Mouse (Mus musculus) heart, adult 11 months (tissue): ENCODE results near the gene Usp35.

Source experiments
- DNase-seq: peaks from one replicate; pipeline ENCODE4 v3.0.0; 2022

Gene Usp35

GRCm38 (mm10) chr7:97346111-97346821 lies 14.4 kb upstream of the Usp35 start:
- peak; percentile 86 for DNase-seq

- DNase-seq: peak; percentile 97
Measured at GRCm38 (mm10) chr7:97345229-97345871, 13.5 kb upstream of the Usp35 start.

DNA sequence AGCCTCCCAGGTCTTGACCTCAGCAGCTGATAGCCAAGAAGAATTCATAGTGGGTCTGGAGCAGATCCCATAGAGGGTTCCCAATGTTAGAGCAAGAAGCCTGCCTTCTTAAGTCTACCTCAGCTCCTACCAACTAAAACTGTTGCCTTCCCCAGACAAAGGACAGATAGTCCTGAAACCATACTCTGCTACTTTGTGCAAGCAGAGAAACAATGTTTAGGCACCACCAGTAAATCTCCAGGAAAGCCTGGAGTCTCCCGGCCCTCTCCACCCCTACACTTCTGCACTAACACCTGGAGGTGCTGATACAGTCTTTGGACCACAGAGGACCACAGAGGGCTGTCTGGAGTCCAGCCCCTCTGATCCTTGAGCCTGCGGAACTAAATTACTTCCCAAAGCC lies 12.8 kb upstream of the Usp35 start:
- peak; percentile 76 for DNase-seq

- peak; percentile 88 for DNase-seq
Measured at GRCm38 (mm10) chr7:97342961-97343360, 11.1 kb upstream of the Usp35 start.

DNA sequence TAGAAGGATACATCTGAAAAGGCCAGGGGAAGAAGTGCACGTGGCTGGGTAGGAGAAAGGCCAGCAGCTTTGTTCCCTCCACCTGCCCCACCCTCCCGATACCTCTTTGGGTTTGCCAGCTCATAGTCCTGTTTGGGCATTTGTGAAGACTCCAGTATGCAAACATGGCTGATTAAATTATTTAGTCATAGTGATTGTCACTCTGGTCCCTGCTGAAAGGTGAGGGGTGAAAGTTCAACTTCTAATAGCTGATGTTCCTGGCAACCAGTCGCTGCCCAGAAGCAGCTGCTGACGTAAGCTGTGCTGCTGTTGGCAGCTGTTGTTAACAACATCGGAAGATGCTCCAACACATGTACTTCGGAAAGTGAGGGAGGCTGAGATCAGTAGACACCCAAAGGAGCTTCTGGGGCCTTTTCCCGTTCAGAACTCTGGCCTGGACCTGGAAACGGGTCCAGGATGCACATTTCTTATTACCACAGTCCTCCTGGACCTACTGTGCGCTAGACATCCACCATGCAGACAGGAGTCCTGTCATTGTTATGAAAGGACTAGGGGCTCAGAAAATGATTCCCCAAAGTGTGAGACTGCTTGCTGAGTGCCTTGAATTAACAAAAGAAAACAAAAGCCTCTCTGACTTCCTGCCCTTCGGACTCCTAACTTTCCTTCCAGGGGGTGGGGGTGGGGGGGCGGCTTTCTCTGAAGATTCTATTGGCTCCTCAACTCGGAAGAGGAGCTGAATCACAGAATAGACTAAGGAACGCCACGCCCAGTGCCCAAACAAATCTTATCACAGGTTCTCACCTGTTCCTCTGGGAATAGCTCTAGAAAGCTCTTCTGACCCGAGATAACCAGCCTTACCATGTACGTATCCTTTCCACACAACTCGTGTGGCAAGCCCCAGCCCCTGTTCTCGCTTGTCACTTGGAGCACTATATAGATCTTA lies 9.4 kb upstream of the Usp35 start:
- DNase-seq: peak; percentile 95

GRCm38 (mm10) chr7:97339623-97340022 lies 7.8 kb upstream of the Usp35 start:
- DNase-seq: no peak

- DNase-seq: no peak
Measured at GRCm38 (mm10) chr7:97338593-97338992, 6.8 kb upstream of the Usp35 start.

DNA sequence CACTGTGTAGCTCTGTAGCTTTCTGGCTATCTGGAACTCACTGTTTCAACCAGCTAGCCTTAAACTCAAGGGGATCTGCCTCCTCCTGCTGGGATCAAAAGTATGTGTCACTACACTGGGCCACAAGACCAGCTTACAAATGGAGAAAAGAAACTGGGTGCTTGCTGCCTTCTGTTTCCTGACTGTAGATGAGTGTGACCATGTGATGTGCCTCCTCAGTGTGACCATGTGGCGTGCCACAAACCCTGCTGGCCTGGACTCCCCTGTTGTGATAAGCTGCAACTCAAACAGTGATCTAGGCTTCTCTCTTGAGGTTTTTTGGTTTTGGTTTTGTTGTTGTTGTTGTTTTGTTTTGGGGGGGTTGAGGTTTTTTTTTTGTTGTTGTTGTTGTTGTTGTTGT lies 4.9 kb upstream of the Usp35 start:
- no peak for DNase-seq

GRCm38 (mm10) chr7:97334406-97334805 lies 2.6 kb upstream of the Usp35 start:
- DNase-seq: no peak

GRCm38 (mm10) chr7:97333113-97333898 lies 1.5 kb upstream of the Usp35 start:
- peak; percentile 93 for DNase-seq

DNA sequence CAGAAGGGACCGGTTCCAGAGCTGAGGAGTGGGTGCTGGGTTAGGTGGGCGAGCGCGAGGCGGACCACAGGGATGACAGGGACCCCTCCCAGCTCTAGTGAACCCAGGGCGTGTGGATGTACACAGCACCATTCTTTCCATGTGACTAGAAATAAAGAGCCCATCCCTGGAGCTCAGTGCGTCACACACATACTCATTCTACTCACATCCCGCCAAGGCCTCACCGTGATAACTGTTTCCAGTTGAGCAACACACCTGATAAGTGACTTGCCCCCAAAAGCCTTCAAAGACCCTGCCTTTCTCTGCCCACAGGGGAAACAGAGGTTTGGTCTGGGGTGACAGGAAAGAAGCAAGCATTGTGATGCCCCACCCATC lies 834 bp upstream of the Usp35 start:
- DNase-seq: no peak

DNA sequence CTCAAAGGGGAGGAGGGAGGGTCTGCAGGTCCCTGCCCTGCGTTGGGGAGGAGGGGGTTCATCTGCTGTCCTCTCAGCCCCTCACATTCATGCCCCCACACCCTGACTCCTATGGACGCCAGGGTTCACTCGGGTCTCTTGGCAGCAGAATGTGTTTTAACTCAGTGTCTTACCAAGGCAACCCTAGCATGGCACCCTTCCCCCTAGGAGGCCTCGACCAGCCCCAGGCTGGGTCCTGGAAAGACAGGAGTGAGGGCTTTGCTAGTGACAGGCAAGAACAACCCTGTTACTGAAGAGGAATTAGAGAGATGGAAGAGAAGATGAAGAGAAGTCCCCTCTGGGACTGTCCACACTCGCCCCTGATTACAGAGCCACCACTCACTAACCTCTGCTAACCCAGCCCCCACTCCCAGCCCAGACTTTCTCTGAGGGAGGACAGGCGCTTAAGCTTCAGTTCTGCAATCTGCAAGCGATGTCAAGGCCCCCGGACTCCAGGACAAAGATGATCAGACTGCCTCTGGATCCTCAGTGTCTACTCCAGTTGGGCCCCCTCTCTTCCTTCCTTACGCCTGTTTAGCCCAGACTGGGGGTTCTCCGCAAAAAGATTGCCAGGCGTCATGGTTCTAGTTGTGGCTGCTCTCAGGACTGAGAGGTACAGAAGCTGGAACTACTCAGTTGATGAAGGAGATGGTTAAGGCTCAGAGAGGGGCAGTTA lies 732 bp downstream of the Usp35 start:
- peak; percentile 92 for DNase-seq

DNA sequence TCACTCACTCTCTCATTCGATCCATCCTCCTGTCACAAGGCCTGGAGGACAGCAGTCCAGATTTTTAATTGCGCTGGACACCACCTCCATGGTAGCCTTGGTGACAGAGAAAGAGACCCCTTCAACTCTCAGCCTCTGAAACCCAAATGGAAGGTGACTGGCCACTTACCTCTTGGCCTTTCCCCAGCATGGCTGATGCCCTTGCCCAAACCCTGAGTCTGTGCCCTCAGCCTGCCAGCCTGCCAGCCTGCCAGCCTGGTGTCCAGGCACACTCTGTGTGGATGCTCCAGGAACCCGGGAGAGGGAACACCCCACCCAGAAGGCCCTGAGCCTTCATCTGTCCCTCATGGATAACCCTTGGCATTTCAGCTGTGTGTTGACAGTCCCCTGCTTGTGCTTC lies 2.1 kb downstream of the Usp35 start:
- DNase-seq: no peak

GRCm38 (mm10) chr7:97328891-97329588 lies 2.8 kb downstream of the Usp35 start:
- DNase-seq: no peak

GRCm38 (mm10) chr7:97327376-97327775 lies 4.4 kb downstream of the Usp35 start:
- no peak for DNase-seq

DNA sequence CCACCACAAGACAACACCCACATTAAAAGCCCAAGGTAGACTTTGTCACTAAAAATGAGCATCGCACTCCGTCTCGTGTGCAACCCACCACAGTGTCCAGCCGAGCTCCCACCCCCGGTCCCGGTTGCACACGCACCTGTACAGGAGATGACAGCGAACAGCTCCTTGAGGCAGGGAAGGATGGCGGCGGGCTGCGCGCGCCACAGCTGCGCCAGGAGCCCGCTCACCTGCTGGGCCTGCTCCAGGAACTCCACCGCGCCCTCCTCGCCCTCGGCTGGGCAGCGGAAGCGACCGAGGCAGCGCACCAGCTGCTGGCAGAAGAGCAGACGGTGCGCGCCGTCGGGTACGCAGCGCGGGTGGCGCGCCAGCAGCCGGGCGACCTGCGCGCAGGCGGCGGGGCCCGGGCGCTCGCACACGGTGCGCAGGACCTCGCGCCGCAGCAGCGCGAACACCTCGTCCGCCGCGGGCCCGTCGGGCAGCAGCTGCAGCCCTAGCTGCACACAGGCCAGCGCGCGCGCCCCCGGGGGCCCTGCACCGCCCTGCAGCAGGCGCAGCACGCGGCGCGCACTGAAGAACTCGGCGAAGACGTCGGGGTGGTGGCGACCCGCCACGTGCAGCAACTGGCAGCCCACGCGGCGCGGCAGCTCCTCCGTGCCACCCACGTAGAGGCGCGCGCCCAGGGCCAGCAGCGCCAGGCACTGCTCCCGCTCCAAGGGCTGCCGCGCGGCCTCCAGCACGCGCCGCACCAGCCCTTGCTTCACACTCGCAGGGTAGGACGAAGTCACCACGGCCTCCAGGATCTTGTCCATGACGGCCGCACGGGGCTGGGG lies 6.4 kb downstream of the Usp35 start:
- no peak for DNase-seq

- DNase-seq: no peak
Measured at GRCm38 (mm10) chr7:97324342-97324741, 7.5 kb downstream of the Usp35 start.

GRCm38 (mm10) chr7:97317706-97318105 lies 14.1 kb downstream of the Usp35 start:
- no peak for DNase-seq

DNA sequence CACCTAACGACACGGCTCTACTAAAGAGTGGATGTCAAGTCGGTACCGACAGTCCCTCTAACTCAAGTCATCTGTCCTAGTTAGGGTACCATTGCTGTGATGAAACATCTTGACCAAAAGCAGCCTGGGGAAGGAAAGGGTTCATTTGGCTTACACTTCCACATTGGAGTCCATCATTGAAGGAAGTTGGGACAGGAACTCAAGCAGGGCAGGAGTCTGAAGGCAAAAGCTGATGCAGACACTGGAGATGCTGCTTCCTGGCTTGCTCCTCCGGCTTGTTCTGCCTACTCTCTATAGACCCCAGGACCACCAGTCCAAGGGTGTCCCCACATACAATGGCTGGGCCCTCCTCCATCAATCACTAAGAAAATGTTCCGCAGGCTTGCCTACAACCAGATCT lies 16.2 kb downstream of the Usp35 start:
- peak; percentile 74 for DNase-seq

DNA sequence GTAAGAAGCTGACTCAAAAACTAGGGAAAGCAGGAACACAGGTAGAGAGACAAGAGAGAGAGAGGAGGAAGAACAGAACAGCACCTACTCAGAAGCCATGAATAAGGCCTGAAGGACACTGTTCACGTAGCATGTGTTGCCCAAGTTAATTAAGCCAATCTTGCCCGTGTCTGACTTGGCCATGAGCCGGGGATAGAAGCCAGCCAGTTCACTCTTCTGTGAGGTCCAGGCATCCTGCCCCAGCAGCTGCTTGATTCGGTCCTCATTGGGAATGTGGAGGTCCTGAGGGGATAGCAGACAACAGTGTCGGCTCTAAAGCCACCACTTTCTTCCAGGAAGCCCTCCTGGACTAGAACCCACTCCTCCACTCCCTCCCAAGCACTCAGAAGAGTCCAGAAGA lies 17.2 kb downstream of the Usp35 start:
- DNase-seq: peak; percentile 74
